Mouse (Mus musculus): ENCODE measurements around the gene Arhgap17. TPM values are rescaled to one million over a fixed set of nuclear protein-coding genes. Genes with fewer than 3 reads are reported as not detected.

Arhgap17 gene
- total and polyA plus RNA-seq, 3 experiments, result 6.7 to 56.1 (median 7.4) TPM

DNA sequence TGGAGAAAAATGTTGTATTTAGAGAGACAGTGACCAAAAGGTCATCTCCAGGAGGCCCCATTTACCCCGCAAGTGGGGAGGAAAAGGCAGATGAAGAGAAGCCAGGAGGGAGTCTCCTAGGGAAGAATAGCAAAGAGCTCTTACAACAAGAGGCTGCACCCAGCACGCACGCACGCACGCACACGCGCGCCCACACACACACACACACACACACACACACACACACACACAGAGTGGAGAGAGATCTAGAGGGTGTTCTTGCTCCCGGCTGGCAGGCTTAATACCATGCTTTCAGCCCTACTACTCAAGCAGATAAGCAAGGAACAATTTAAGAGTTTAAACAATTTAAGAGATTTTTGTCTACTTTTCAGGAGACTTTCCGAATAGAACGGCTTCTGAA is 19.9 kb downstream of the Arhgap17 start:
- Histone ChIP-seq H3K4me1 (ENCODE audit: control insufficient read depth in 1 of 2, insufficient read depth in 2 of 2) (peaks cover 10 to 98% of the 10 kb centered on the region in 2 experiments), H3K79me2 (replicated peaks; ENCODE audit: control insufficient read depth, extremely low read depth, insufficient read depth, poor library complexity, severe bottlenecking) (peaks cover 37% of the 10 kb centered on the region), H3K4me3 (replicated peaks in 1 of 3; ENCODE audit: low read depth in 2 of 3, low read length in 2 of 3, poor library complexity in 1 of 3) (no peak overlapping the region), H3K9me3 (replicated peaks; ENCODE audit: low read length) (no peaks in the 10 kb centered on the region), H3K27me3 (replicated peaks) (no peaks in the 10 kb centered on the region), H3K4me2 (ENCODE audit: insufficient read depth, low read depth, poor library complexity, severe bottlenecking) (no peak overlapping the region), H3K27ac (ENCODE audit: insufficient read depth, low read depth) (no peak overlapping the region), H3K36me3 (replicated peaks in 1 of 2; ENCODE audit: control insufficient read depth in 1 of 2, insufficient read depth in 1 of 2, low read length in 1 of 2) (peaks cover 0 to 46% of the 10 kb centered on the region in 2 experiments), H3K9ac (ENCODE audit: insufficient read depth, low read depth) (no peak overlapping the region)
- in situ Hi-C loops (cut with MboI; ENCODE audit: low pct_ligation_motif_present, low pct_unique_long_range_greater_than_20kb, low sequenced_read_pairs), result no loop called here
- dilution Hi-C loops (cut with MboI; ENCODE audit: extremely low pct_ligation_motif_present, extremely low pct_unique_long_range_greater_than_20kb, low sequenced_read_pairs), result no loop called here
- no peak for DNase-seq (ENCODE audit: extremely low read depth)
- TF ChIP-seq SIN3A (IDR thresholded peaks at IDR 0.05; ENCODE audit: low read length) (no peak), TBP (conservative IDR thresholded peaks at IDR 0.05; ENCODE audit: low read depth, low read length) (no peak), SMC3 (IDR thresholded peaks at IDR 0.05; ENCODE audit: low read depth, low read length) (no peak), ELF1 (IDR thresholded peaks at IDR 0.05; ENCODE audit: low read depth, low read length) (no peak), USF1 (IDR thresholded peaks at IDR 0.05; ENCODE audit: low read depth, low read length) (no peak), MEF2A (IDR thresholded peaks at IDR 0.05; ENCODE audit: borderline replicate concordance, low read depth, low read length) (no peak), CHD2 (IDR thresholded peaks at IDR 0.05; ENCODE audit: low read length) (no peak), TCF12 (IDR thresholded peaks at IDR 0.05; ENCODE audit: low read depth, low read length) (no peak), MAX (IDR thresholded peaks at IDR 0.05; ENCODE audit: low read length) (no peak), HCFC1 (IDR thresholded peaks at IDR 0.05; ENCODE audit: low read depth, low read length) (no peak), BHLHE40 (IDR thresholded peaks at IDR 0.05; ENCODE audit: low read depth, low read length) (no peak), JUND (conservative IDR thresholded peaks at IDR 0.05; ENCODE audit: low read depth, low read length) (no peak), POLR2AphosphoS2 (IDR thresholded peaks at IDR 0.05; ENCODE audit: low read depth, low read length) (no peak)

DNA sequence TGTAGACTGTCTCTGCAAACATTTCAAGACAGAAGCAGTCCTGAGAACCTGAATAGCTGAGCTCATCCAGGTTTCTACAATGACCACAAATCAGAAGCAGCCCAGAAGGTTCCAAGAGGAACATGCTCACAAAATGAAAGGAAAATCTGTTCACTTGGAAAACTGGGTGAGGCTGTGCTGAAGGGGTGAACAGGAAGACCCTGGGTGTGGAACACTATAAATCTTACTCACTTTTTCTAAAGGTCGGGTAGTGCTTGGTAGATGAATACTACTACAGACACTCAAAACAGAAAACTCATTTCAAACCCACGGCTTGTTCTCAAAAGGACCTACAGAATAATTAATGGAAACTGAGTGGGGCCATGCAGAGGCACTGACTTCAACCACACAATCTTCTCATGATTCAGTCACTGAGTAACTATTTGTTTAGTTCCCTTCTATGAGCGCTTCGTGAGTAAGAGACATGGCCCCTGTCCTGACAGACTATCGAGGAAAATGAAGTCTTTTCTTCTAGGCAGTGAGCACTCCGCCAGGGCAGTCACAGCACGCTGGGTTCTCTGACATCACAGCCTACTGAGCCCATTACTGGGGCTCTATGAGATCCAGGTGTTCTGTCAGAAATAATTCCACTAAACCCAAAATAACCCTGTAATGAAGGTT is 23.0 kb downstream of the Arhgap17 start:
- dilution Hi-C loops (cut with MboI; ENCODE audit: extremely low pct_ligation_motif_present, extremely low pct_unique_long_range_greater_than_20kb, low sequenced_read_pairs) (no loop called here), in situ Hi-C loops (cut with MboI; ENCODE audit: low pct_ligation_motif_present, low pct_unique_long_range_greater_than_20kb, low sequenced_read_pairs) (no loop called here)
- peaks cover 0 to 51% of the 10 kb centered on the region in 2 experiments for H3K36me3 ChIP-seq (replicated peaks in 1 of 2; ENCODE audit: control insufficient read depth in 1 of 2, insufficient read depth in 1 of 2, low read length in 1 of 2)

More for the DNA sequence above, 23.0 kb downstream of the Arhgap17 start:
- Histone ChIP-seq H3K27me3 (replicated peaks) (no peaks in the 10 kb centered on the region), H3K4me3 (replicated peaks in 1 of 3; ENCODE audit: low read depth in 2 of 3, low read length in 2 of 3, poor library complexity in 1 of 3) (no peak overlapping the region), H3K4me1 (ENCODE audit: control insufficient read depth in 1 of 2, insufficient read depth in 2 of 2) (peaks cover 0 to 97% of the 10 kb centered on the region in 2 experiments; a peak in 3 of 4 replicates), H3K9me3 (replicated peaks; ENCODE audit: low read length) (no peaks in the 10 kb centered on the region), H3K9ac (ENCODE audit: insufficient read depth, low read depth) (no peak overlapping the region), H3K4me2 (ENCODE audit: insufficient read depth, low read depth, poor library complexity, severe bottlenecking) (no peak overlapping the region), H3K27ac (ENCODE audit: insufficient read depth, low read depth) (no peak overlapping the region), H3K79me2 (replicated peaks; ENCODE audit: control insufficient read depth, extremely low read depth, insufficient read depth, poor library complexity, severe bottlenecking) (peaks cover 23% of the 10 kb centered on the region)
- no peak for DNase-seq (ENCODE audit: extremely low read depth)
- no peak for TF ChIP-seq IRF4 (IDR thresholded peaks at IDR 0.05; ENCODE audit: low read depth, low read length)
- no peak for TF ChIP-seq ZMIZ1 (IDR thresholded peaks at IDR 0.05; ENCODE audit: low read depth, low read length)
- no peak for TF ChIP-seq MAX (IDR thresholded peaks at IDR 0.05; ENCODE audit: low read length)
- no peak for TF ChIP-seq MAZ (IDR thresholded peaks at IDR 0.05; ENCODE audit: low read depth, low read length)
- TF ChIP-seq GABPA (IDR thresholded peaks at IDR 0.05; ENCODE audit: insufficient replicate concordance, low read depth, low read length), result no peak
- no peak for TF ChIP-seq UBTF (IDR thresholded peaks at IDR 0.05; ENCODE audit: low read depth, low read length)
- TF ChIP-seq SMC3 (IDR thresholded peaks at IDR 0.05; ENCODE audit: low read depth, low read length), result no peak
- no peak for TF ChIP-seq RAD21 (IDR thresholded peaks at IDR 0.05; ENCODE audit: low read depth, low read length)
- no peak for TF ChIP-seq NRF1 (IDR thresholded peaks at IDR 0.05; ENCODE audit: low read depth, low read length)
- TF ChIP-seq E2F4 (IDR thresholded peaks at IDR 0.05; ENCODE audit: insufficient replicate concordance, low read depth, low read length), result no peak
- no peak for TF ChIP-seq ETS1 (conservative IDR thresholded peaks at IDR 0.05; ENCODE audit: low read depth, low read length)
- TF ChIP-seq CHD1 (IDR thresholded peaks at IDR 0.05; ENCODE audit: low read depth, low read length), result no peak
- TF ChIP-seq POLR2AphosphoS2 (IDR thresholded peaks at IDR 0.05; ENCODE audit: low read depth, low read length), result no peak
- no peak for TF ChIP-seq HCFC1 (IDR thresholded peaks at IDR 0.05; ENCODE audit: low read depth, low read length)
- no peak for TF ChIP-seq ZC3H11A (IDR thresholded peaks at IDR 0.05; ENCODE audit: low read depth, low read length)

Data from CH12.LX (cell line).